Mouse (Mus musculus) cerebellum, postnatal 4 days (tissue): Measurements from ENCODE around the gene Nfib.

Experiments used
- DNase-seq, 2 experiments: peaks; one replicate each; pipeline ENCODE4 v3.0.0; 2022; ENCODE audit warnings: low spot score in 2 of 2, mixed read lengths in 1 of 2

The Nfib gene

GRCm38 (mm10) chr4:82499238-82499637 is 206.3 kb downstream of the Nfib start:
- DNase-seq, result no peak

- DNase-seq, result peak in 1 of 2 experiments; percentile 63
Observed at GRCm38 (mm10) chr4:82497671-82498631, 207.6 kb downstream of the Nfib start.

GRCm38 (mm10) chr4:82497141-82497566 is 208.4 kb downstream of the Nfib start:
- DNase-seq, result no peak

GRCm38 (mm10) chr4:82496383-82496782 is 209.2 kb downstream of the Nfib start:
- no peak for DNase-seq

- no peak for DNase-seq
Observed at GRCm38 (mm10) chr4:82495605-82496004, 209.9 kb downstream of the Nfib start.

GRCm38 (mm10) chr4:82494829-82495228 is 210.7 kb downstream of the Nfib start:
- DNase-seq, result peak in 1 of 2 experiments; percentile 80

- DNase-seq, result no peak
Observed at GRCm38 (mm10) chr4:82494424-82494823, 211.1 kb downstream of the Nfib start.

GRCm38 (mm10) chr4:82493865-82494264 is 211.7 kb downstream of the Nfib start:
- no peak for DNase-seq

GRCm38 (mm10) chr4:82493363-82493762 is 212.2 kb downstream of the Nfib start:
- DNase-seq, result no peak

- DNase-seq, result no peak
Observed at GRCm38 (mm10) chr4:82492737-82493136, 212.8 kb downstream of the Nfib start.

- no peak for DNase-seq
Observed at GRCm38 (mm10) chr4:82489939-82490338, 215.6 kb downstream of the Nfib start.

GRCm38 (mm10) chr4:82485910-82486309 is 219.6 kb downstream of the Nfib start:
- DNase-seq, result no peak

- no peak for DNase-seq
Observed at GRCm38 (mm10) chr4:82483871-82484270, 221.7 kb downstream of the Nfib start.

GRCm38 (mm10) chr4:82483298-82483697 is 222.3 kb downstream of the Nfib start:
- no peak for DNase-seq

GRCm38 (mm10) chr4:82480635-82481034 is 224.9 kb downstream of the Nfib start:
- DNase-seq, result no peak

- DNase-seq, result no peak
Observed at GRCm38 (mm10) chr4:82479394-82479793, 226.2 kb downstream of the Nfib start.

- no peak for DNase-seq
Observed at GRCm38 (mm10) chr4:82477742-82478141, 227.8 kb downstream of the Nfib start.

GRCm38 (mm10) chr4:82476411-82476810 is 229.1 kb downstream of the Nfib start:
- no peak for DNase-seq

GRCm38 (mm10) chr4:82474334-82474733 is 231.2 kb downstream of the Nfib start:
- DNase-seq, result no peak

- DNase-seq, result no peak
Observed at GRCm38 (mm10) chr4:82470938-82471320, 234.6 kb downstream of the Nfib start.

GRCm38 (mm10) chr4:82470212-82470937 is 235.2 kb downstream of the Nfib start:
- no peak for DNase-seq

- no peak for DNase-seq
Observed at GRCm38 (mm10) chr4:82468944-82469343, 236.6 kb downstream of the Nfib start.

GRCm38 (mm10) chr4:82466717-82467116 is 238.8 kb downstream of the Nfib start:
- no peak for DNase-seq
